Mouse (Mus musculus) liver, postnatal 0 days (tissue): ENCODE measurements at regions not wholly inside any gene's neighbourhood (a gene's known extent, or its start where the extent isn't known, plus 50 kb on each side); places are given as distances from the start of the nearest gene placed in this dataset.

Source experiments
- CTCF ChIP-seq: sonication (generic); IDR thresholded peaks from 2 replicates; pipeline ENCODE4 v1.5.1; 2016; ENCODE audit warnings: antibody characterized with exemption, low read depth
- EP300 ChIP-seq: IDR thresholded peaks from 2 replicates; pipeline ENCODE4 v1.6.1; 2016; ENCODE audit warnings: antibody characterized with exemption, low read depth, mild to moderate bottlenecking

DNA sequence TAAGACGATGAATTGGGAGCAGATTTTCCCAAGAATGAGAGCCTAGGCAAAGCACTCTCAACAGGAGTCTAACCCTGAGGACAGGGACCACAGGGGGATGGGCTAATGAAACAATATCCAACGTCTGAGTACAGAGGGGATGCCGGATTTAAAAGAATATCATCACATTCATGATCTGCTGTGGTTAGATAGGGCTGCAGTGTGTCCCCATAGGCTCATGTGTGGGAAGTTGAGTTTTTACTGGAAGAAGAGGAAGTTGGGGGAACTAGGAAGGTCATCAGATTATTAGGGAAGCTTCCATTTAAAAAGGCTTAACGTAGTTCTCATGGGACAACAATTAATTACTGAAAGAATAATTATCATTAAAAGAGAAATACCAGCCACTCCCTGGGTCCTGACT lies 120.3 kb upstream of the Fmo9 start:
- TF ChIP-seq CTCF (no peak), EP300 (no peak)
